Mouse (Mus musculus) adrenal gland, adult 2 months (tissue): ENCODE measurements around the gene Mfap1b. TPM values are rescaled to one million over a fixed set of nuclear protein-coding genes. Genes with fewer than 3 reads are reported as not detected.
A peak's percentile ranks its signal among the peaks of the same experiment; 100 is the strongest.

Source experiments
- DNase-seq: peaks from one replicate; pipeline ENCODE4 v3.0.0; 2021
- microRNA-seq, 2 experiments: library from miRNA; unstranded; fragments of <30 nt; microRNA quantifications; one replicate each; pipeline ENCODE4 v1.2.0; 2021
- polyA plus RNA-seq: library from polyadenylated mRNA; depleted of rRNA; stranded (reverse); fragments of >200 nt; gene quantifications from 2 replicates; pipeline ENCODE4 v1.2.3, GENCODE M21; 2012; rRNA removed
- total RNA-seq, 2 experiments: library from RNA; stranded (reverse); gene quantifications; 2 replicates each; pipeline ENCODE4 v1.2.3; 2021

Mfap1b gene
- total and polyA plus RNA-seq, 3 experiments: 0.98 to 38.7 (median 37.2) TPM

DNA sequence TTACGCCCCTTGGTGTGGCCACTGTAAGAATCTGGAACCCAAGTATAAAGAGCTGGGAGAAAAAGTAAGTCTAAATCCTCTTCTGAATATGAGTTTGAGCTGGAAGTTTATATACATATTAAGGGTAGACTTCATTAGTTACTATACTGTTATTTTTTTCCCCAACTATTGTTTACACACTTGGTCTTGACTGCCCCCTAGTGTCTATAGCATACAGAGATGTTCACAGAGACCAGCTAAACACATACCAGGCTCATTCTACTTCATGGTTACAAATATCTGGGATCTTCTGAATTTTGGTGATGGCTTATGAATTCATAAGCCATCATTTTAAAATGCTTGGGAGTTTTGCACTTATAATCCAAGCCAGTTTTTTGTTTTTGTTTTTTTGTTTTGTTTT is 39.0 kb downstream of the Mfap1b start:
- DNase-seq: no peak

DNA sequence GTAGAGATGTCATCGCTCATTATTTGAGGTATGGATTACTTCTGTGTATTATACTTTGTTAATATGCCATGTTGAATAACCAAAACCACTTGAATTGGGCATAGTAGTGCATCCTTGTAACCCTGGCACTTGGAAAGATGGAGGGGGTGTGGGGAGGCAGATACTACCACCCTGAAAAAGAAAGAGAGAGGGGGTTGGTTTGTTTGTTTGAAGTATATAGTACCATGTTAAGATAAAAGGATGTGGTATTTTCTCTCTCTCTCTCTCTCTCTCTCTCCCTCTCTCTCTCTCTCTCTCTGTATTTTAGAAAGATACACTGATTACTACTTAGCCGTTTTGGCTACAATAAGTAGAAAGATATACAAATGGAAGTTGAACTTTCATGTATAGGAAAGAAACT is 48.0 kb downstream of the Mfap1b start:
- DNase-seq: no peak

DNA sequence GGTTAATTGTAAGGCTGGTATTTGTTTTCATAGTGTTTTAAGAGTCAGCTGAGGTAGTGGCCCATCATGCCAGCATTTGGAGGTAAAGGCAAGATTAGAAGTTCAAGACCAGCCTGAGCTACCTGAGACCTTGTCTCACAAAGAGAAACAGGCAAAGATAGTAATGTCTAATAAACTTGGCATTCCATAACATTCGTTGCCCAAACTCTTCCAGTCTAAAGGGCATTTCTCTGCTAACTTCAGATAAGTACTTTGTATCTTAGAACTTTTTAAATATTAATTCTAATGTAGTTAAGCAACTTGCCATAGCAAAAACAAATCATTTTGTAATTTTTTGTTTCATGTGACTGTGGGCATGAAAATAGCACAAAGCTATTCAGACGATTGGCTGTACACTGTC is 50.7 kb downstream of the Mfap1b start:
- DNase-seq: no peak

DNA sequence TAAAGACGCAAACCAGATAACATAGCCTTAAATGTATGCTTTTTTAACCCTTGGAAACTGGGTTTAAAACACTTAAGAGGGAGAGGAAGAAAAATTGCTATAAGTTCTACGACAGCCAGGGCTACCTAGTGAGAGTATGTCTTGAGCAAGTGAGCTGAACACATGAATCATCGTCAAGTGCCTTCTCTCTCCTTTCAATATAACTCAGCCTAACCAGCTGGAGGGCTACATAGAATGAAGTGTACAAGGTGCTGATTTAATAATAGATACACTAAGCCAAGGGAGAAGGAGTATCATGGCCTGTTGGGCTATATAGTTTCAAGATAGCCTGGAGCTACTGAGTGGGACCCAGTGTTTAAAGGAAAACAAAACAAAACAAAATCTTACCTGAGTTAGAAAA is 55.4 kb downstream of the Mfap1b start:
- no peak for DNase-seq

DNA sequence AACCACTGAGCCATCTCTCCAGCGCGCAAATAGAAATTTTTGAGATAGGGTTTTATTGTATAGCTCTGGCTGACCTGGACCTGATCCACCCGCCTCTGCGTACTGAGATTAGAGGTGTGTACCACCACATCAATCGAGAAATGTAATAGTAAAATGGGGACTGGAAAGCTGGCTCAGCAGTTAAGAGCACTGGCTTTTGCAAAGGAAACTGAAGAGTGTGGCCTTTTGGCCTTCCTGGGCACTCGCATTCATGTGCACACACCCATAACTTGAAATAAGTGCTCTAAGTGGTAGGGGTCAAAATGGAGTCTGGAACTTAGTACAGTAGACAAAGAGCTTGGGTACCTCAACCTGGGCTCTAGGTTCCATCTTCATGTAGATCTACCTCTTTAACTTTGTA is 57.5 kb downstream of the Mfap1b start:
- DNase-seq: no peak

DNA sequence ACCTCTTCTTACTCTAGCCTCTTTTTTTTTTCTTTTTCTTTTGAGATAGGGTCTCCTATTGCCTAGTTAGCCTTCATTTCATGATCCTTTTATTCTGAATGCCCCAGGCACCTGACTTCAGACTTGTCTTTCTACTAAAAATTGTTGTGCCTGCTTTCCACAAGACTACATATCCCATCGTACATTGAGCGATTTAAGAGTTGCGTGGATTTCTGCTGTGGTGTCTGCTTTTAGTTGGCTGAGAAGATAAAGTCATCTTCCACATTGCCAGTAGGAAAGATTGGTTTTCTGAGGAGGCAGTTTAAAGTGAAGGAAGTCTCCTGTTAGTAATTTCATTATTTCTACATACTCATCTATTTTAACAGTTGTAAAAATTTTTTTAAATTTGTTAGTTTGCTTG is 58.3 kb downstream of the Mfap1b start:
- no peak for DNase-seq

DNA sequence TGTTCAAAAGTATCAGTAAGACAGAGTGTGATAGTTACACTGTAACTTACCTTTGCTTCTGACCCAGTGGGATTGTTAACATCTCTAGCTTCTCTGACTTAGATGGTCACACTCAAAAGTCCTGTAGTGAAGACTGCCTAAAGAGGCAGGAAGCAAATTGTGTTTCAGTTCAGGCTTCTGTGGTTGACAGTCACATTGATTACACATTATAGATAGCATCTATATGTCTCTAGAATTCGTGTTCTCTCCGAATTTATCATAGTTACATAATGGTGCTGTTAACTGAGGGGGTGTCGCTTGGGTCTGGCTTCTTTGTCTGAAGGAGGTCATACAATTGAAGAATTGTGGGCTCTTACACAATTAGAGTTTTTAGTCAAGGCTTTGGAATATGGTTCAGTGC is 58.8 kb downstream of the Mfap1b start:
- DNase-seq: no peak

DNA sequence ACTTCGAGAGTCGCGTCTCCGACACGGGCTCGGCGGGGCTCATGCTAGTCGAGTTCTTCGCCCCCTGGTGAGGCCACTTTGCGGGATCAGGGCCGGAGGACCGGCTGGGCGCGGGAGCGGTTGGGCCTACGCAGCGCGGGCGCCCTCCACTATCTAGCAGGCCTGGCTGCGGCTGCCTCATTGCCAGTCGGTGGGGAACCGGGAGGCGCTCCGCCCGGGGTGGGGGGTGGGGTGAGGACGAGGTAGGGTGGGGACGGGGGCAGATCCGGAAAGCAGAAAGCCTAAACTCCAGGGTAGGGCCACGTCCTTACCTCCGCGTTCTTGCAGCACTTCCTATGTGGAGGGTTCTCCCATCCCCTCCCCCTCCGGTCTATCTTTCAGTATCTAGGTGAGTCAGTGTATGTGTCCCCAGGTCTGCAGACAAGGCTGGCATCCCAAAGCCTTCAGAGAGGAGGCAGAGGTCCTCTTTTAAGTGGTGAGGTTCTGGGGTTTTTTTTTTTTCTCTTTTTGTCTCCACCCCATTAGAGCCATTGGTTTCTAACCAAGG is 59.7 kb downstream of the Mfap1b start:
- DNase-seq: peak; percentile 67

DNA sequence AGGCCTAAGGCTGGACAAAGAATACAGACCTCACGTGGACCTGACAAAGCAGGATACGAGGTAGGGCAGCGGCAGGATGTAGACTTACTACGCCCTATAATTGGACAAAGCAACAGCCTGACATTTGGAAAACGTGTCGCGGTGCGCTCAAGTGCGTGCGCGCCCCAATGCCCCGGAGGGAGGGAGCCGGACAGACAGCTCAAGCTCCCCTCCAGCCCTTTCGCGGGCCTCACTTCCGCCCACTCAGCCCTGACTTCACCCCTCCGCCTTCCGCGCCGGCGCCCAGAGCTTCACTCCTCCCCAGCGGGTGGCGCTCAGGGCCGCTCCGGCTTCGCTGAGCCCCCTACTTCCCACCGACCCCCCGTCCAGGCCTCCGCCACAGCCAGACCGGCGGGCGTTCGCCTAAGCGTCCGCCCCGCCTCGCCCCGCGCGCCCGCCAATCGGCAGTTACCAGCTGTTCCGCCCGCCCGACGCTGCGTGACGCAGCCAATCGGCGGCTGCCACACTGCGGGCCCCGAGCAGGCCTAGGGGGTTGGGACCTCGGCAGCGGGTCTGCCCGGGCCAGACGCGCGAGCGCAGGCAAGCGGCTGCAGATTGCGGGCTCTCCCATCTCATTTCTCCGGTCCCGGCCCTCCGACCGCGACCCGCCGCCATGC is 60.4 kb downstream of the Mfap1b start, which contains the start of the genes Pdia3 and Catsper2:
Gene Pdia3, plus strand, starts transcription at position 389 of the 656 bp plus-strand sequence.
Gene Catsper2, minus strand, starts transcription at position 406 of the 656 bp plus-strand sequence.
- peak; percentile 99 for DNase-seq

DNA sequence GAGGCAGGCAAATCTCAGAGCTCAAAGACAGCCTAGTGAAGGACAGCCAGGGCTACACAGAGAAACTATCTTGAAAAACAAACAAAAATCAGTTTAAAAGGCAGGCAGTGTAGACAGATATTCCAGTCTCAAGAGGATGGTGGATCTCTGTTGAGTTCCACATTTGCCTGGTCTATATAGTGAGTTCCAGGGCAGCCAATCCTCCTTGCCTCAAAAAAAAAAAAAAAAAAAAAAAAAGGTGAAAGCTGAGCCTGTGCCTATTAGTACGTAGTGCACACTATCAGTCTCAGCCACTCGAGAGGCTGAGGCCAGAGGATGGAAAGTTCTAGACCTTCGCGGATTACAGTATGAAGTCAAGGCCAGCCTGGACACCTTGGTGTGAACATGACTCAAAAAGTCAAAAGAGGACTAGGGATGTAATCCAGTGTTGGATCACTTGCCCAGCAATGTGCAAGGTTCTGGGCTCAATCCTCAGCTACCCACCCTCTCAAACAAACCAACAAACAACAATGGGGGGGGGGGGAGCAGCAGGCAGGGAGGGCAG is 61.0 kb downstream of the Mfap1b start:
- peak; percentile 72 for DNase-seq

Small RNA genes within 50 kb of the gene (microRNA-seq; reads per million reads assigned to microRNA genes)
- gene Gm22953: 0 reads per million in 2 experiments

Other genes starting within 250 kb of the Mfap1b start
- 10 to 100 TPM; 52.2 to 67.9 TPM for gene Trp53bp1, start 202.7 kb downstream of the Mfap1b start, total RNA-seq
- gene Trp53bp1, start 202.7 kb downstream of the Mfap1b start, polyA plus RNA-seq: 25.1 and 33.4 TPM in 2 replicates
- 10 to 100 TPM in 1 of 2 experiments, 1 to 10 TPM in 1; 5.1 to 12.1 TPM for gene Map1a, start 184.5 kb downstream of the Mfap1b start, total RNA-seq
- 2.4 and 4.2 TPM in 2 replicates for gene Map1a, start 184.5 kb downstream of the Mfap1b start, polyA plus RNA-seq
- 10 to 100 TPM; 51.4 to 56.9 TPM for gene Ppip5k1, start 118.7 kb downstream of the Mfap1b start, total RNA-seq
- gene Ppip5k1, start 118.7 kb downstream of the Mfap1b start, polyA plus RNA-seq: 36.7 and 41.0 TPM in 2 replicates
- 10 to 100 TPM in 1 of 2 experiments, 1 to 10 TPM in 1; 6.9 to 14.2 TPM for gene Ckmt1, start 116.4 kb downstream of the Mfap1b start, total RNA-seq
- 9.2 and 11.5 TPM in 2 replicates for gene Ckmt1, start 116.4 kb downstream of the Mfap1b start, polyA plus RNA-seq
- gene Strc, start 86.9 kb downstream of the Mfap1b start, total RNA-seq: under 1 TPM in 1 of 2 experiments, not detected in 1; 0.31 TPM
- gene Strc, start 86.9 kb downstream of the Mfap1b start, polyA plus RNA-seq: 0.07 and 0.16 TPM in 2 replicates
- 100 to 1,000 TPM; 385 to 421 TPM for gene Pdia3, start 60.3 kb downstream of the Mfap1b start, total RNA-seq
- gene Pdia3, start 60.3 kb downstream of the Mfap1b start, polyA plus RNA-seq: 1,644 and 2,044 TPM in 2 replicates
- gene Catsper2, start 60.3 kb downstream of the Mfap1b start, total RNA-seq: 1 to 10 TPM; 1.5 to 2.4 TPM
- 0.65 and 0.95 TPM in 2 replicates for gene Catsper2, start 60.3 kb downstream of the Mfap1b start, polyA plus RNA-seq
- gene Ell3, start 29.8 kb downstream of the Mfap1b start, total RNA-seq: under 1 TPM; 0.35 to 0.63 TPM
- 0.20 and 0.23 TPM in 2 replicates for gene Ell3, start 29.8 kb downstream of the Mfap1b start, polyA plus RNA-seq
- 100 to 1,000 TPM; 272 to 371 TPM for gene Serf2, start 24.9 kb downstream of the Mfap1b start, total RNA-seq
- 275 and 332 TPM in 2 replicates for gene Serf2, start 24.9 kb downstream of the Mfap1b start, polyA plus RNA-seq
- gene Hypk, start 20.8 kb downstream of the Mfap1b start, total RNA-seq: 10 to 100 TPM; 15.7 to 25.5 TPM
- 2.2 and 3.0 TPM in 2 replicates for gene Hypk, start 20.8 kb downstream of the Mfap1b start, polyA plus RNA-seq
- under 1 TPM in 1 of 2 experiments, not detected in 1; 0.21 TPM for gene Serinc4, start 17.3 kb downstream of the Mfap1b start, total RNA-seq
- gene Serinc4, start 17.3 kb downstream of the Mfap1b start, polyA plus RNA-seq: 0.16 and 0.20 TPM in 2 replicates
- 10 to 100 TPM; 30.0 to 37.3 TPM for gene Mfap1a, start 32.6 kb upstream of the Mfap1b start, total RNA-seq
- 0.68 and 0.79 TPM in 2 replicates for gene Mfap1a, start 32.6 kb upstream of the Mfap1b start, polyA plus RNA-seq
- gene Wdr76, start 32.7 kb upstream of the Mfap1b start, total RNA-seq: 1 to 10 TPM; 2.6 to 5.4 TPM
- gene Wdr76, start 32.7 kb upstream of the Mfap1b start, polyA plus RNA-seq: 0.46 and 0.66 TPM in 2 replicates